Mouse (Mus musculus) kidney, adult 2 months (tissue): ENCODE data around the gene Sh2b1.

Source experiments
- CTCF ChIP-seq: fragments of 200-500 bp; conservative IDR thresholded peaks from 2 replicates; pipeline ENCODE4 v1.5.1; 2011; ENCODE audit warnings: low read depth, mild to moderate bottlenecking, control low read depth, low read length, moderate library complexity, mixed read lengths; ENCODE audit not compliant: insufficient read depth, insufficient read length
- POLR2A ChIP-seq: fragments of 200-500 bp; IDR thresholded peaks from one replicate; pipeline ENCODE4 v1.6.1; 2011; ENCODE audit warnings: low read depth, low read length, control low read depth

DNA sequence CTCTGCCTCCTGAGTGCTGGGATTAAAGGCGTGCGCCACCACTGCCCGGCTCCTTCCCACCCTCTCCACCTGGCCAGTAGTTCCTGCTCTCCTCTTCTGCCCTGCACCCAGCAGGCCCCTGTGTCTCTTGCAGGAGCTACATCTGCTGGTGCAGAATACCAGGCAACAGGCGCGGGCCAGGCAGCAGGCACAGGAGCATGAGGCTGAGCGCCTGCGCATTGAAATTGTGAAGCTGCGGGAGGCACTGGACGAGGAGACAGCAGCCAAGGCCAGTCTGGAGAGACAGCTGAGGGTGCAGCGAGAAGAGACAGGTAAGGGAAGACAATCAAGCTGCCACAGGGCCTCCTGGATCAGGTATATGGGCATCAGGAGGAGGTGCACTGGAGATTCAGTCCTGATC is 31.2 kb downstream of the Sh2b1 start:
- TF ChIP-seq POLR2A = no peak
- no peak for TF ChIP-seq CTCF
